Mouse (Mus musculus) T-helper 1 cell (primary cell): ENCODE results near the gene Ap1g1.
"Not testable (repeated sequence)": the region's sequence is repeated elsewhere in the genome, so short reads cannot be mapped to it uniquely, and the experiment has no call there.

Experiments used
- in situ Hi-C: fragments of 300-600 bp; cut with MboI, MseI; formaldehyde crosslinking; loops from one replicate; pipeline ENCODE4 v1.15.1; 2025; ENCODE audit warnings: high pct_unique_total_duplicates

Gene Ap1g1

DNA sequence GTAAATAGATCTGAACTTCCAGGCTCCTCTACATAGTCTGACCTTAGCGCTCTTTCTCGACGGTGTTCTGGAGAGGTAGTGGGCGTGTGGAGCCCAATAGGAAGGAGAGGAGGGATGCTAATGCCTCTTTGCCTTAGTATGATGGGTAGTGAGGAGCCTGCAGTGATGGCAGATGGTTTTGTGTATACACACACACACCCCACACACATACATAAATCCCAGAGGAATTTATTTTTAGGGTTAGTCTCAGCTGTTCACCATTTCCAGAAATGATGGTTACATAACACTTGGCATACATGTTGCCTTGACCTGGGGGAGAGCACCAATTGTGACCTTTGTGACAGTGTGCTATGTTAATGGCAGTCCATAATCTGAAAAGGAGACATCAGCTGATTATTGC, 87.2 kb downstream of the Ap1g1 start:
- in situ Hi-C loops, result no loop called here

- in situ Hi-C loops, result no loop called here
Measured at GRCm38 (mm10) chr8:109866690-109867089, 88.3 kb downstream of the Ap1g1 start.

- in situ Hi-C loops, result no loop called here
Measured at GRCm38 (mm10) chr8:109868003-109868679, 89.8 kb downstream of the Ap1g1 start, which contains the start of gene Phlpp2. Gene Phlpp2 (plus strand): TSS chr8:109868542.

DNA sequence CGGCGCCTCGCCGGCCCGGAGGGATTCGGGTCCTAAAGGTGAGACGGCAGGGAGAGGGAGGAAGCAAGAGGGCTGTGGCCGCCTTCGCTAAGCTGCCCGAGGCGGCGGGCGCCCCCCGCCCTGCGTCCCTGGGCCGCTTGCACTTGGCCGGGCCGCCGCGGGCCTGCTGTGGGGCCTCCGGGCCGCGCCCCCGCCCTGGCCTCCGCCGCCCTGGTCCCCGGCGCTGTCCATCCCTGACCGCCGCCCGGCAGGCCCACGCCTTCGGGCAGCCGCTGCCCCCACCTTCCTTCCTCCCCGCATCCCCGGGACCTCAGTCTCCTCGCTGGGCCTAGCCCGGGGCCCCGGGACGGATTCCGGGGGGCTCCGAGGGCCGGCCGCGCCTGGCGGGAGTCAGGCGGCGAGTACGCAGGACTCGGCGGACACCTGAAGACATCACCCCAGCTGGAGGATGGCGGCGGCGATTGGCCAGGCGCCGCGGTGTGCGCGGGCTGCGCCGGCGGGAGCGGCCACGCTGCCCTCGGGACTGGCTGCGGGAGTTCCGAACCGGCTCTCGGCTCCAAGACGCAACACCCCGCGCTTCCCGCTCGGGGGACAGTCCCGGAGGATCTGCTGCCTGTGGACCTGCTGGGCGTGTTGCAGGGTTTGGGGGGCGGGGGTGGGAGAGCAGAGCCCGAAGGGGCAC, 90.5 kb downstream of the Ap1g1 start:
- in situ Hi-C loops, result no loop called here

- in situ Hi-C loops, result no loop called here
Measured at GRCm38 (mm10) chr8:109871056-109871455, 92.7 kb downstream of the Ap1g1 start.

DNA sequence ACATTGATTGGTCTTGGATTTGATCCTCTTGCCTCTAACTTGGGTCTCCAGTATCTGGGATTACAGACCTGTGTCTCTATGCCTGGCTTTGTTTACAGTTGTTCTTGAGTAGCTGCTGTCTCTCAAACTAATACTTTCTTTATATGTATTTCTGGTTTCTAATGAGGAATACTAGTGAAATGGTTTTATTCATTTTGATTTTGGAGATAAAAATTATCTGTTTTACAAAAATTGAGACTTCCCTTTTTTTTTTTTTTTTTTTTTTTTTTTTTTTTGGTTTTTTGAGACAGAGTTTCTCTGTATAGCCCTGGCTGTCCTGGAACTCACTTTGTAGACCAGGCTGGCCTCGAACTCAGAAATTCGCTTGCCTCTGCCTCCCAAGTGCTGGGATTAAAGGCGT, 95.4 kb downstream of the Ap1g1 start:
- in situ Hi-C loops, result not testable (repeated sequence)

DNA sequence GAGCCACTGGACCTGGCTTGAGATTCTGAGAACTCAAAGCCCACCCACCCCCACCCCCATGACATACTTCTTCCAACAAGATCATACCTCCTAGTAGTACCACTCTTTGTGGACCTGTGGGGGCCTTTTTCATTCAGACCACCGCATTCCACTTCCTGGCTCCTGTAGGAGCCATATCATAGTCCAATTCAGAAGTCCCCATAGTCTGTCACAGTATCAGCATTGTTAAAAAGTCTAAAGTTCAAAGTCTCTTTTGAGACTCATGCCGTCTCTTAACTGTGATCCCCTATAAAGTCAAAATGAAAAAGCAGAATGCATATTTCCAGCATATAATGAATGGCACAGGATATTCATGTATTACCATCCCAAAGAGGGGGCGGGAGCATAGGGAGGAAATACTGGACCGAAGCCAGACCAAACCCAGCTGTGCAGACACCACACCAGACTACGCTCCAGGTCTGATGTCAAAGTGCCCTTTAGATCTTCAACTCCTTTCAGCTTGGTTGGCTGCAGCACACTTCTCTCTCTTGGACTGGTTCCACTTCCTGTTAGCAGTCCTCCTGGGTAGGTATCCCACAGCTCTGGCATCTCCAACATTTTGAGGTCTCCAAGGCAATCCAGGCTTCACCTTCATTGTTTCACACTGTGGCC, 101.8 kb downstream of the Ap1g1 start:
- in situ Hi-C loops, result no loop called here

- in situ Hi-C loops, result no loop called here
Measured at GRCm38 (mm10) chr8:109885294-109885693, 106.9 kb downstream of the Ap1g1 start.

GRCm38 (mm10) chr8:109889211-109889610, 110.9 kb downstream of the Ap1g1 start:
- in situ Hi-C loops, result no loop called here

DNA sequence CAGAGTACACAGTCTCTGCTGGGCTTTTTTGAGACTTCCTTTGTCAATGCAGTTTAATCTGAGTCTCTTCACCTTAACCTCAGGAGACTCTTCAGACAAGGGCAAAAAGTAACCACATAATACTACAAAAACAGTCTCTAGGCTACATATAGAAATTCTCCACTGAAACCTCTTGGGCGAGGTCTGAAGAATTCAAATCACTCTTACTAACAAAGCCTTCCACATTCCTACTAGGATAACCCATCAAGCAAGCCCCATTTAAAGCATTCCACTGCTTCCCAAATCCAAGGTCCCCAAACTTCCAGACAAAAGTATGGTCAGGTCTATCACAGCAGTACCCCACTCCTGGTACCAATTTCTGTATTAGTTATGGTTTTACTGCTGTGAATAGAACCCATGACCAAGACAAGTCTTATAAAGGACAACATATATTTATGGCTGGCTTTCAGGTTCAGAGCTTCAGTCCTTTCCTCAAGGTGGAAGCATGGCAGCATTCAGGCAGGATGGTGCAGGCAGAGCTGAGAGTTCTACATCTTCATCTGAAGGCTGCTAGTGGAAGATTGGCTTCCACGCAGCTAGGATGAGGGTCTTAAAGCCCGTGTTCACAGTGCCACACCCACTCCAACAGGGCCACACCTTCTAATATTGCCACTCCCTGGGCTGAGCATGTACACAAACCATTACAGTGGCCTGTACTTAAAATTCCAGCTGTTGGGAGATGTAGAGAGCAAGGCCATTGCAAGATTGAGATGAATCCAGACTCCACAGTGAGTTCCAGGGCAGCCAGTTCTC, 112.6 kb downstream of the Ap1g1 start:
- in situ Hi-C loops, result no loop called here

DNA sequence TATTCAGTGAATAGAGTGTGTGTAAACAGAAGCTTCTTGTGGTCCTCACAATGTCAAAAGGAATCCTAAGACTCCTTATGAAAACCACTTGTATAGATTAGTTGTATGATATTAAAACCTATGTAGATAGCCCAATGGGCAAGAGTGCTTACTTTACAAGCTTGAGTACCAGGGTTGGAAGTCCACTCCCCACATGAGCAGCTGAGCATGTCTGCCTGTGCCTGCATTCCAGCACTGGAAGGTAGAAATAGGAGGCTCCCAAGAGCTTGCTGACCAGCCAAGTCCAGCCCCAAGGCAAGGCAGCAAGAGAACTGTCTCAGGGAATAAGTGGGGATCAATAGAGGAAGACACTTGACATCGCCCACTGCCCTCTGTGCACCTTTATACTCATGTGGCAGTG, 116.3 kb downstream of the Ap1g1 start:
- in situ Hi-C loops, result no loop called here

DNA sequence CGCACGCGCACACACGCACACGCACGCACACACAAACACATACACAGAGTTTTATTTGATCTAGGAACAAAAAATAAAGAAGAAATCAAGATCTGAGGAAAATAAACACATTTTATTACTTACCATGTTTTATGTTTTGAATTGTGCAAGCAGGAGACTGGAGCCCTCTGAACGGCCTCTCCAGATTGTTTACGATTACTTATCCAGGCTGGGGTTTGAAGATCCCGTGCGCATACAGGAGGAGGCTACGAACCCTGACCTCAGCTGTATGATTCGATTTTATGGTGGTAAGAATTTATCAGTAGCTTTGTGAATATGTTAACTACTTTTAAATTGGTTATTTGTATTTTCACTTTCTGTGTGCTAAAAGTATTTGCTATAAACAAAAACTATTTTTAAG, 117.0 kb downstream of the Ap1g1 start:
- in situ Hi-C loops, result no loop called here

DNA sequence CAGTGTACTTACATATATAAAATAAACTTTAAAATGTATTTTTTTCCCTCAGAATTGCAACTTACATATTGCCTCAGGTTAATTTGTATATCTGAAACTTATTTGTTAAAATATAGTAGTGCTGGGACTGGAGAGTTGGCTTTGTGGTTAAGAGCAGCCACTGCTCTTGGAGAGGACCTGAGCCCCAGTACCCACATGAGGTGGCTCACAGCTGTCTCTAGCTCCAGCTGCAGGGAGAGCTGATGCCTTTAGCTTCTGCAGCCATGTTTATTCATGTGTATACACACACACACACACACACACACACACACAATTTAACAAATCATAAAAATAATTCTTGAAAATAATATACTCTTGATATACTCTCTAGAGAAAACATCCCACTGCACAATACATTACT, 124.0 kb downstream of the Ap1g1 start:
- in situ Hi-C loops, result no loop called here

GRCm38 (mm10) chr8:109903909-109904469, 125.6 kb downstream of the Ap1g1 start:
- in situ Hi-C loops, result no loop called here

DNA sequence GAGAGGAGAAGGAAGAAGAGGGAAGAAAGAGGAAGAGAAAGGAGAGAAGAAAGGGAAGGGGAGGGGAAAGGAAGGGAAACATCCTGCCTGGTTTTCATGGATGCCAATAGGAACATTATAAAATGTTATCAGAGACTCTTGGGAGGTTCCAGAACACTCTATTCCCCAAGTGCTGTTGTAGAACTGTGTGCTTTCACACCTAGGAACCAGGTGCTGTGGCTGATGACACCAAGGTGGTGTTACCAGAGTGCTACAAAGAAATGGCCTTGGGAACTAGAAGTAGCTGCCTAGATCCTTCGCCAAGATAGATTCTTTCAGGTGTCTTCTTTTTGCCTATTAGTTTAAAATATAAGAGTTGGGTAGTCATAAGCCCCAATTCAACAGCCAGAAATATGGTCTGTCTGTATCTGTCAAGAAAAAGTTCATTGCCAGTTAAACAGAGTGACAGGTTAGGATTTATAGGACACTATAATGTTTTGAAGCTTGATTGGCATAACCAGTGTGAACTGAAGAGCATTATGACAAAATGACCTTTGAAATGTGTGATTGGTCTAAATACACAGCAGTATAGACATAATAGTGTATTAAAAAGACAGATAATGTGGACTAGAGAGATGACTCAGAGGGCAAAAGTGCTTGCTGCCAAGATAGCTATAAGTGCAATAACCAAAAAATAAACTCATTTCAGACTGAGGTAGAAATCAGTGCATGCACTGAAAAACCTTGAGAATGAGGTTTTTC, 126.7 kb downstream of the Ap1g1 start:
- in situ Hi-C loops, result no loop called here

DNA sequence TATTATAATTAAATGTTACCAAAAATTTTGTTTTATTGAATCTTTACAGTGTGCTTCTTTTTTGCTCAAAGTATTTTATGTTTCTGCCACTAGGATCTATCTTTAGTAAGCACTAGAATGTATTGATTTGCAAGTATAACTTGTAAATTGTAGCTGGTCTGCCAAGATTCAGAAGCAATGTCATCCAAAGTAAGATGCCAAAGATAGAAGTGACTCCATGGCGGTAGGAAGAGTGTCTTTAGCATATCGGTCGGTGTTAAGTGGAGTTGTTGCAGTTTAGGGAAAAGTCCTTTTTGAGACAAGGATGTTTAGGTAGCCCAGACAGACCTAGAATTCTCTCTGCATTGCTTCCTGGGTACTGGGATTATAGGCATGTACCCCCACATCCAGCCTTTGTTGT, 128.6 kb downstream of the Ap1g1 start:
- in situ Hi-C loops, result no loop called here

DNA sequence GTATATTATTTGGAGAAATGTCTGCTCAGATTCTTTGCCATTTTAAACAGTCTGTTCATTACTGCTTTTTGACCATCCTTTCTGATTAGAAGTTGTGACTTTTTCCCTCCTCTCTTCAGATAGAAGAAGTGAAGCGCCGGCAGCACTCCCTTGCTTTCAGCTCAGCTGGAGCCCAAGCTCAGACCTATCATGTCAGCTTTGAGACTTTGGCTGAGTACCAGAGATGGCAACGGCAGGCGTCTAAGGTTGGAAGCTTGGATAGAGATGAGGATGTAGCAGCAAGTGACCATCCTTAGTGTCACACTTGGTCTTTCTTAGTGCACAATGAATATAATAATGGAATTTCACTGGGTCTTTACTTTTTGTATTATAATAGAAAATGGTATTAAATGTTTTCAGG, 129.0 kb downstream of the Ap1g1 start:
- in situ Hi-C loops, result no loop called here
